Mouse (Mus musculus): ENCODE results near the gene Ercc5. TPM values are rescaled to one million over a fixed set of nuclear protein-coding genes. Genes with fewer than 3 reads are reported as not detected.

Gene Ercc5
- total RNA-seq, 2 experiments from 2014 or later: 7.5 to 14.6 TPM

GRCm38 (mm10) chr1:44172656-44173055, 25.1 kb downstream of the Ercc5 start:
- ATAC-seq (ENCODE audit: poor library complexity, severe bottlenecking): no peak

- ATAC-seq (ENCODE audit: poor library complexity, severe bottlenecking): no peak
These were observed 26.4 kb downstream of the Ercc5 start for GRCm38 (mm10) chr1:44173903-44174302.

- ATAC-seq (ENCODE audit: poor library complexity, severe bottlenecking): no peak
These were observed 30.5 kb downstream of the Ercc5 start for GRCm38 (mm10) chr1:44178086-44178485.

GRCm38 (mm10) chr1:44186396-44186795, 38.9 kb downstream of the Ercc5 start:
- no peak for ATAC-seq (ENCODE audit: poor library complexity, severe bottlenecking)

GRCm38 (mm10) chr1:44198273-44199171, 51.0 kb downstream of the Ercc5 start:
- no peak for ATAC-seq (ENCODE audit: poor library complexity, severe bottlenecking)

- no peak for ATAC-seq (ENCODE audit: poor library complexity, severe bottlenecking)
These were observed 55.3 kb downstream of the Ercc5 start for GRCm38 (mm10) chr1:44202876-44203275.

- ATAC-seq (ENCODE audit: poor library complexity, severe bottlenecking): no peak
These were observed 66.9 kb downstream of the Ercc5 start for GRCm38 (mm10) chr1:44214443-44214842.

GRCm38 (mm10) chr1:44216352-44217116, 69.0 kb downstream of the Ercc5 start:
- no peak for ATAC-seq (ENCODE audit: poor library complexity, severe bottlenecking)

GRCm38 (mm10) chr1:44217118-44217517, 69.6 kb downstream of the Ercc5 start:
- no peak for ATAC-seq (ENCODE audit: poor library complexity, severe bottlenecking)

- no peak for ATAC-seq (ENCODE audit: poor library complexity, severe bottlenecking)
These were observed 71.3 kb downstream of the Ercc5 start, which contains the start of gene Mettl21e for GRCm38 (mm10) chr1:44218876-44219275. TSS of gene Mettl21e (minus strand) at chr1:44218961.

GRCm38 (mm10) chr1:44229044-44229443, 81.5 kb downstream of the Ercc5 start:
- no peak for ATAC-seq (ENCODE audit: poor library complexity, severe bottlenecking)

Other genes with a start within 250 kb of the Ercc5 start
- gene Tpp2, start 214.1 kb upstream of the Ercc5 start, total RNA-seq (2015): 69.7 and 80.3 TPM in 2 replicates
- gene Tpp2, start 214.1 kb upstream of the Ercc5 start, total RNA-seq (2017): 77.1 and 84.2 TPM in 2 replicates
- gene Mettl21c, start 127.7 kb upstream of the Ercc5 start, total RNA-seq (2015): not detected in 2 replicates
- gene Mettl21c, start 127.7 kb upstream of the Ercc5 start, total RNA-seq (2017): not detected in 2 replicates
- 0.04 and 0.05 TPM in 2 replicates for gene Gm8251, start 85.8 kb upstream of the Ercc5 start, total RNA-seq (2015)
- gene Gm8251, start 85.8 kb upstream of the Ercc5 start, total RNA-seq (2017): 0.24 TPM in 1 of 2 replicates, not detected in the other
- 36.1 and 61.6 TPM in 2 replicates for gene Tex30, start 45.3 kb upstream of the Ercc5 start, total RNA-seq (2015)
- gene Tex30, start 45.3 kb upstream of the Ercc5 start, total RNA-seq (2017): 29.3 TPM in 2 replicates
- gene Kdelc1, start 28.9 kb upstream of the Ercc5 start, total RNA-seq (2015): 9.6 and 11.1 TPM in 2 replicates
- 5.4 and 9.9 TPM in 2 replicates for gene Kdelc1, start 28.9 kb upstream of the Ercc5 start, total RNA-seq (2017)
- gene Bivm, start 28.8 kb upstream of the Ercc5 start, total RNA-seq (2015): 11.8 and 12.5 TPM in 2 replicates
- 4.4 and 8.7 TPM in 2 replicates for gene Bivm, start 28.8 kb upstream of the Ercc5 start, total RNA-seq (2017)
- gene Mettl21e, start 71.2 kb downstream of the Ercc5 start, total RNA-seq (2015): not detected in 2 replicates
- gene Mettl21e, start 71.2 kb downstream of the Ercc5 start, total RNA-seq (2017): not detected in 2 replicates